Mouse (Mus musculus): Measurements from ENCODE around the gene Gm5773.
"Not testable (repeated sequence)": the region's sequence is repeated elsewhere in the genome, so short reads cannot be mapped to it uniquely, and the experiment has no call there.

Gene Gm5773

GRCm38 (mm10) chr3:93772700-93773099, at the start of gene Gm5773:
Gene Gm5773 (plus strand): TSS chr3:93773000.
- DNase-seq (ENCODE audit: low read depth, low spot score): not testable (repeated sequence)

GRCm38 (mm10) chr3:93745475-93745874, 27.3 kb upstream of the Gm5773 start:
- DNase-seq (ENCODE audit: low read depth, low spot score): not testable (repeated sequence)

GRCm38 (mm10) chr3:93754022-93754421, 18.8 kb upstream of the Gm5773 start:
- not testable (repeated sequence) for DNase-seq (ENCODE audit: low read depth, low spot score)

- DNase-seq (ENCODE audit: low read depth, low spot score): not testable (repeated sequence)
Observed at GRCm38 (mm10) chr3:93796098-93796497, 23.3 kb downstream of the Gm5773 start, which contains the start of gene Tdpoz4. Gene Tdpoz4 (plus strand): TSS chr3:93796398.

GRCm38 (mm10) chr3:93813341-93813740, 40.5 kb downstream of the Gm5773 start:
- DNase-seq (ENCODE audit: low read depth, low spot score): peak; percentile 58

All from ZHBTc4 (cell line).